Mouse (Mus musculus) liver, adult (tissue): ENCODE measurements around the gene Dnah3.

Experiments used
- GATA4 ChIP-seq: IDR thresholded peaks from 2 replicates; pipeline ENCODE4 v1.6.1; 2014; ENCODE audit warnings: mild to moderate bottlenecking, low read length; ENCODE audit not compliant: insufficient replicate concordance

The Dnah3 gene

GRCm38 (mm10) chr7:119906523-119907215 is 188.4 kb downstream of the Dnah3 start:
- TF ChIP-seq GATA4: no peak

GRCm38 (mm10) chr7:119899386-119900057 is 195.6 kb downstream of the Dnah3 start:
- no peak for TF ChIP-seq GATA4

- no peak for TF ChIP-seq GATA4
Observed at GRCm38 (mm10) chr7:119898247-119898856, 196.7 kb downstream of the Dnah3 start.

- TF ChIP-seq GATA4: no peak
Observed at GRCm38 (mm10) chr7:119897521-119898109, 197.5 kb downstream of the Dnah3 start.

GRCm38 (mm10) chr7:119895639-119896512 is 199.2 kb downstream of the Dnah3 start, which contains the start of the genes Lyrm1 and Dcun1d3:
Lyrm1 (plus strand) TSS chr7:119895861.
Dcun1d3 (minus strand) TSS chr7:119896298.
- TF ChIP-seq GATA4: no peak

- TF ChIP-seq GATA4: no peak
Observed at GRCm38 (mm10) chr7:119894818-119895544, 200.1 kb downstream of the Dnah3 start.

- no peak for TF ChIP-seq GATA4
Observed at GRCm38 (mm10) chr7:119892742-119893141, 202.3 kb downstream of the Dnah3 start.

GRCm38 (mm10) chr7:119892198-119892597 is 202.9 kb downstream of the Dnah3 start:
- no peak for TF ChIP-seq GATA4

- TF ChIP-seq GATA4: no peak
Observed at GRCm38 (mm10) chr7:119887887-119888286, 207.2 kb downstream of the Dnah3 start.

- no peak for TF ChIP-seq GATA4
Observed at GRCm38 (mm10) chr7:119881229-119881628, 213.9 kb downstream of the Dnah3 start.

- no peak for TF ChIP-seq GATA4
Observed at GRCm38 (mm10) chr7:119880345-119880744, 214.7 kb downstream of the Dnah3 start.

GRCm38 (mm10) chr7:119879171-119879570 is 215.9 kb downstream of the Dnah3 start:
- no peak for TF ChIP-seq GATA4

GRCm38 (mm10) chr7:119875776-119876440 is 219.2 kb downstream of the Dnah3 start:
- no peak for TF ChIP-seq GATA4

GRCm38 (mm10) chr7:119873050-119873449 is 222.0 kb downstream of the Dnah3 start:
- TF ChIP-seq GATA4: no peak
